Mouse (Mus musculus): ENCODE results near the gene Slc9a4. TPM values are rescaled to one million over a fixed set of nuclear protein-coding genes. Genes with fewer than 3 reads are reported as not detected.
A peak's percentile ranks its signal among the peaks of the same experiment; 100 is the strongest.
"Not testable (repeated sequence)": the region's sequence is repeated elsewhere in the genome, so short reads cannot be mapped to it uniquely, and the experiment has no call there.

Slc9a4 gene
- polyA plus RNA-seq, 1 experiment from 2014 or later, result 1.2 TPM

DNA sequence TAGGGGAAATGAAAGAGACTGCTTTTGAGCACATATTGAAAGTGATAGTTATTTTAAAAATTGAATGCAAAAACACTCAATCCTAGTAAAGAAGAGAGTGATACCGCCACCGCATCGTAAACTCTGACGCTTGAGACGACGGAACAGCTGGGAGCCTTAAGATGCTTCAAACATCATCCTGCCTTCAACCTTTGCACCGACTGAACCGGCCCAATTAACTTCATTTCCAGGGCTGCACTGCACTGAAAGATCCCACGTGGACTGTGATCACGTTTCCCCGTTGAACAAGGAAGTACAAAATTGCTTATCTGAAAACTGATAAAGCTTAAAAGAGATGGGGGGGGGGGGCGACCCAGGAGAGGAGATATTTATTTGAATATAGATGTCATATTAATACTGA, 79.1 kb downstream of the Slc9a4 start:
- WGBS, result 7% methylated on average over 12 of the region's 12 CpGs
- H3K27ac ChIP-seq, result no peak overlapping the region
- peak overlapping the region; percentile 43 for H3K4me2 ChIP-seq (ENCODE audit: low read length)
- no peaks in the 10 kb centered on the region for H3K27me3 ChIP-seq (ENCODE audit: insufficient read depth, low read length)
- H3K9ac ChIP-seq (ENCODE audit: low read depth, low read length), result no peak overlapping the region
- H3K4me1 ChIP-seq (replicated peaks; ENCODE audit: insufficient read depth, low read length), result 0 out of 2 replicates have a peak, but pooled peaks cover 3% of the 10 kb centered on the region
- H3K4me3 ChIP-seq (replicated peaks; ENCODE audit: low read depth, low read length), result no peak overlapping the region
- H3K36me3 ChIP-seq (ENCODE audit: insufficient read depth, low read length), result no peaks in the 10 kb centered on the region
- no peaks in the 10 kb centered on the region for H3K9me3 ChIP-seq (replicated peaks; ENCODE audit: low read length)
- DNase-seq (ENCODE audit: low spot score) (peak; percentile 42), ATAC-seq (replicated peaks; ENCODE audit: low FRiP score, low read depth) (no peak)
- no peak for TF ChIP-seq CTCF (IDR thresholded peaks at IDR 0.05; ENCODE audit: low read depth)

DNA sequence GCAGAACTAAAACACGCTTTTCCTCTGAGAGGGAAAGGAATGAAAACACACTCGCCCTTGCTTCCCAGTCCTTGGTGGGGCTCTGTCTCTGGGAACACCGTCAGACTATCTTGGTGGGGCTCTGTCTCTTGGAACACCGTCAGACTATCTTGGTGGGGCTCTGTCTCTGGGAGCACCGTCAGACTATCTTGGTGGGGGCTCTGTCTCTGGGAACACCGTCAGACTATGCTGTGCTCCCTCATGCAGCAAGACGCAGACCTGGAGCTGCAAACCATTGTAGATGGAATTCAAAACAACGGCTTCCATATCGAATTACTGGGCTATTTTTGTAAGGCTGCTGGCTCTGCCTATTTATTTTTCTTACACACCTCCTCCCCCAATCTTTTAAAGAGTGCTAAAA, 79.6 kb downstream of the Slc9a4 start:
- H3K4me1 ChIP-seq (replicated peaks; ENCODE audit: insufficient read depth, low read length), result 0 out of 2 replicates have a peak, but pooled peaks cover 3% of the 10 kb centered on the region
- H3K9me3 ChIP-seq (replicated peaks; ENCODE audit: low read length), result no peaks in the 10 kb centered on the region
- 6% methylated on average over 9 of the region's 9 CpGs for WGBS
- ATAC-seq (replicated peaks; ENCODE audit: low FRiP score, low read depth), result no peak
- no peak overlapping the region for H3K27ac ChIP-seq
- TF ChIP-seq CTCF (IDR thresholded peaks at IDR 0.05; ENCODE audit: low read depth), result no peak
- H3K4me2 ChIP-seq (ENCODE audit: low read length), result peak overlapping the region; percentile 43
- no peaks in the 10 kb centered on the region for H3K36me3 ChIP-seq (ENCODE audit: insufficient read depth, low read length)
- DNase-seq (ENCODE audit: low spot score), result peak; percentile 24
- no peak overlapping the region for H3K9ac ChIP-seq (ENCODE audit: low read depth, low read length)
- no peaks in the 10 kb centered on the region for H3K27me3 ChIP-seq (ENCODE audit: insufficient read depth, low read length)
- no peak overlapping the region for H3K4me3 ChIP-seq (replicated peaks; ENCODE audit: low read depth, low read length)

DNA sequence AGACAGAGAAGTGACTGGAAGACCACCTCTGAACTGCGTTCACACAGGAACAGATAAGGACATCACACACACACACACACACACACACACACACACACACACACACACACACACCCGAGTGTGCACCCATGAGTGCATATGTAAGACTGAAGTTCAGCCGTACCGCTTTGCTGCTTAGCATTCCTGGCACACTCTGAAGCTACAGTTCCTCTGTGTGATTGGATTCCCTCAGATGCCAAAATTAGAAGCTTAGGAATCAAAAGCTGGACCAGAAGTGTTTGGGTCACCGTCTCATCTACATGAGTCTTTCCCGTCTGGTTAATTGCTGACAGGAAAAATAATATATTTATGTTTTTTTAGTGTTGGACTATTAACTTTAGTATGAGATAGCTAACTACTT, 81.0 kb downstream of the Slc9a4 start:
- no peak for ATAC-seq (replicated peaks; ENCODE audit: low FRiP score, low read depth)
- 61% methylated on average over 6 of the region's 6 CpGs for WGBS
- no peak overlapping the region for H3K4me3 ChIP-seq (replicated peaks; ENCODE audit: low read depth, low read length)

DNA sequence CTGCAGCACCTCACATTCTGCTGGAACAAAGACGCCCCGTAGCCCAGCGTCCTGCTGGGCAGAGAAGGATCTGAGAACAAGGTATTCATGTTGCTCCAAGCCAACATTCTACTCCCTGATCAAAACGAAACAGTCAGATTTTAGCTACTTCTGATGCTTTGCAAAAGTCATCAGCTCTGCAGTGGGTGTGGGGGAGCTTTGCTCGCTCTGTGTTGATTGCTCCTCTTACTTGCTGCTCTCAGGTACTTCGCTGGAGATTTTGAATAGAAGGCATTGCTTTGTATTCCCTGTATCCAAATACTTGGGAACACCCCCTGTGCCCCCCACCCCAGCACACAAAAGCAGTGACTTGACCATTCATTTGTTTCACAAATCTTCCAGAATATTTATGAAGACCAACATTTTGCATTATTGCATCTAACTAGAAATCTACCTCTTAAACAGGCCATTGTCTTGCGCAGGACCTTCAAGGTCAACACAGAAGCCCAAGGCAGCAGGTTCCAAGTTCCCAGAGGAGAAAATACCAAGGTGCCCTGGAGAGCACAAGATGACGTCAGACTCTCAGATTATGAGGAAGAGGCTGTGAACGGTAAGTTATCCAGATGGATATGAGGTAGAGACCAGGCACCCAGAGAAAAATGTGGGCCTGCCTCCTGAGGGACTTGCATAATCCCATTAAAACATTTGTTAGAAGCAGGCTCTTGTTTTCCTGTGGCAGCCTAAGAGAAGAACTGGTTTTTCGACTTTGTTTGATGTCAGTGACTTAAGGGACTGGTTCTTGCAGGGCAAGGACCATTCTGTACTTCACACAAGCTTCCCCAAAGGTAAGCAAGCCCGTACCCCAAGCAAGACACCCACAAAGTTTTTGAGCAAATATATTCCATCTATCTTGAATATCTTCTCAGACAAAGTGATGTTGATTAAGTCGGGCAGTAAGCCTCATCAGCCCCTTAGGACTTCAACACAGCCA, 85.8 kb downstream of the Slc9a4 start:
- TF ChIP-seq CTCF (IDR thresholded peaks at IDR 0.05; ENCODE audit: low read depth), result no peak

More for the DNA sequence above, 81.0 kb downstream of the Slc9a4 start:
- H3K9ac ChIP-seq (ENCODE audit: low read depth, low read length), result no peak overlapping the region
- no peaks in the 10 kb centered on the region for H3K36me3 ChIP-seq (ENCODE audit: insufficient read depth, low read length)
- TF ChIP-seq CTCF (IDR thresholded peaks at IDR 0.05; ENCODE audit: low read depth), result no peak
- H3K4me1 ChIP-seq (replicated peaks; ENCODE audit: insufficient read depth, low read length), result 0 out of 2 replicates have a peak, but pooled peaks cover 3% of the 10 kb centered on the region
- H3K4me2 ChIP-seq (ENCODE audit: low read length), result no peak overlapping the region
- no peak overlapping the region for H3K27ac ChIP-seq
- H3K27me3 ChIP-seq (ENCODE audit: insufficient read depth, low read length), result no peaks in the 10 kb centered on the region
- DNase-seq (ENCODE audit: low spot score), result no peak
- H3K9me3 ChIP-seq (replicated peaks; ENCODE audit: low read length), result no peaks in the 10 kb centered on the region

DNA sequence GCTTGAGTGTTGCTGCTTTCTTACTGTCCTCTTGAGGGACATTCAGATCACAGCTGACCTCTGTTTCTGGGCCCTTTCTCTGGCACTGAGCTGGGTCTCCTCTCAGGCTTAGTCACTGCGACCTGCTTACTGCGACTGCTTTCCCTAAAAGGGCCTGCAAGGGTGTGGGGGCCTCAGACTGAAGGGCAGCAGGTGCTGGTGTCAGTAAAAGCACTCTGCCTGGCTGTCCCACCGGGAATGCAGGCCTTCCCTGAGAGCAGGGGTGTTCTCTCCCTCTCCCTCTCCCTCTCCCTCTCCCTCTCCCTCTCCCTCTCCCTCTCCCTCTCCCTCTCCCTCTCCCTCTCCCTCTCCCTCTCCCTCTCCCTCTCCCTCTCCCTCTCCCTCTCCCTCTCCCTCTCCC, 87.6 kb downstream of the Slc9a4 start:
- ATAC-seq (replicated peaks; ENCODE audit: low FRiP score, low read depth); H3K9me3 ChIP-seq (replicated peaks; ENCODE audit: low read length); H3K4me2 ChIP-seq (ENCODE audit: low read length); H3K27ac ChIP-seq; H3K4me1 ChIP-seq (replicated peaks; ENCODE audit: insufficient read depth, low read length); H3K27me3 ChIP-seq (ENCODE audit: insufficient read depth, low read length); H3K4me3 ChIP-seq (replicated peaks; ENCODE audit: low read depth, low read length); H3K9ac ChIP-seq (ENCODE audit: low read depth, low read length); DNase-seq (ENCODE audit: low spot score); H3K36me3 ChIP-seq (ENCODE audit: insufficient read depth, low read length): not testable (repeated sequence)
- WGBS, result 13% methylated on average over 3 of the region's 3 CpGs

More for the DNA sequence above, 85.8 kb downstream of the Slc9a4 start:
- Histone ChIP-seq H3K36me3 (ENCODE audit: insufficient read depth, low read length) (no peaks in the 10 kb centered on the region), H3K4me3 (replicated peaks; ENCODE audit: low read depth, low read length) (no peak overlapping the region), H3K4me1 (replicated peaks; ENCODE audit: insufficient read depth, low read length) (no peaks in the 10 kb centered on the region), H3K9ac (ENCODE audit: low read depth, low read length) (no peak overlapping the region), H3K4me2 (ENCODE audit: low read length) (no peak overlapping the region), H3K9me3 (replicated peaks; ENCODE audit: low read length) (no peaks in the 10 kb centered on the region), H3K27ac (no peak overlapping the region), H3K27me3 (ENCODE audit: insufficient read depth, low read length) (no peaks in the 10 kb centered on the region)
- DNase-seq (ENCODE audit: low spot score) (peak; percentile 33), ATAC-seq (replicated peaks; ENCODE audit: low FRiP score, low read depth) (no peak)
- WGBS, result 53% methylated on average over 12 of the region's 12 CpGs

DNA sequence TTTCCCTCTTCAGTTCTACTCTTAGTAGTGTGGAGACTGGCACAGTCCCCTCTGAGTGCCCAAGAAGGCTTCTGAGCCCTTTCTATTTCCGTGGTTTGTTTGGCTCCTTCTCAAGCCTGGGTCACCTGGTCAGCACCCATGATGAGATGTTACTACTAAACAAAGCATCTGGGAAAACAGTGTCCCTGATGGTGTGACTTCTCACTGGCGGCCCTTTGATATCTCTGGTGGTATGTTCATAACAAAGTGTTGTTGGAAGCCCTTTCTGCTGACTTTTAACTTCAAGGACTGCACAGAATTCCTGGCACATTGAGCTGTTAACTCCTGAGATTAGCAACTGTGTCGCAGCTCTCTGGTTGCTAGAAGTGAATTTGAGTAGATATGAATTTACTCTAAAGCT, 90.1 kb downstream of the Slc9a4 start:
- Histone ChIP-seq H3K36me3 (ENCODE audit: insufficient read depth, low read length) (no peaks in the 10 kb centered on the region), H3K9me3 (replicated peaks; ENCODE audit: low read length) (no peaks in the 10 kb centered on the region), H3K4me2 (ENCODE audit: low read length) (no peak overlapping the region), H3K27ac (no peak overlapping the region), H3K4me3 (replicated peaks; ENCODE audit: low read depth, low read length) (no peak overlapping the region), H3K9ac (ENCODE audit: low read depth, low read length) (no peak overlapping the region), H3K4me1 (replicated peaks; ENCODE audit: insufficient read depth, low read length) (no peaks in the 10 kb centered on the region), H3K27me3 (ENCODE audit: insufficient read depth, low read length) (no peaks in the 10 kb centered on the region)
- TF ChIP-seq CTCF (IDR thresholded peaks at IDR 0.05; ENCODE audit: low read depth), result no peak
- ATAC-seq (replicated peaks; ENCODE audit: low FRiP score, low read depth) (no peak), DNase-seq (ENCODE audit: low spot score) (no peak)
- WGBS, result 82% methylated on average over 3 of the region's 3 CpGs

Measured in kidney, postnatal 0 days (tissue).